Mouse (Mus musculus): ENCODE results near the gene Faf2. TPM values are rescaled to one million over a fixed set of nuclear protein-coding genes. Genes with fewer than 3 reads are reported as not detected.
"Not testable (repeated sequence)": the region's sequence is repeated elsewhere in the genome, so short reads cannot be mapped to it uniquely, and the experiment has no call there.

Faf2 gene
- polyA plus RNA-seq, 1 experiment from 2014 or later, result 28.5 TPM

- Histone ChIP-seq H3K36me3 (replicated peaks) (peaks cover 21% of the 10 kb centered on the region), H3K9ac (no peak overlapping the region), H3K9me3 (replicated peaks) (no peaks in the 10 kb centered on the region), H3K4me3 (replicated peaks) (no peak overlapping the region; the same call in 1 of the 2 replicates), H3K27me3 (no peaks in the 10 kb centered on the region), H3K4me2 (peak overlapping the region; percentile 96), H3K4me1 (replicated peaks) (peaks cover 55% of the 10 kb centered on the region), H3K27ac (replicated peaks) (peak overlapping the region; percentile 76)
- ATAC-seq (ENCODE audit: insufficient read depth), result peak; percentile 75
- 31% methylated on average over 3 of the region's 3 CpGs for WGBS (ENCODE audit: insufficient replicate concordance)
Observed at GRCm38 (mm10) chr13:54608002-54608401, 13.6 kb upstream of the Faf2 start.

GRCm38 (mm10) chr13:54608666-54609065, 12.9 kb upstream of the Faf2 start:
- peaks cover 21% of the 10 kb centered on the region for H3K36me3 ChIP-seq (replicated peaks)
- no peaks in the 10 kb centered on the region for H3K9me3 ChIP-seq (replicated peaks)
- peaks cover 55% of the 10 kb centered on the region for H3K4me1 ChIP-seq (replicated peaks)
- peak overlapping the region; percentile 88 for H3K4me3 ChIP-seq (replicated peaks)
- peak overlapping the region; percentile 96 for H3K4me2 ChIP-seq
- 72% methylated on average over 8 of the region's 8 CpGs for WGBS (ENCODE audit: insufficient replicate concordance)
- peak overlapping the region; percentile 76 for H3K27ac ChIP-seq (replicated peaks)
- peak overlapping the region; percentile 33; the same call in 1 of the 2 replicates for H3K9ac ChIP-seq
- no peak for ATAC-seq (ENCODE audit: insufficient read depth)
- H3K27me3 ChIP-seq, result no peaks in the 10 kb centered on the region

- H3K4me1 ChIP-seq (replicated peaks), result peaks cover 55% of the 10 kb centered on the region
- H3K27ac ChIP-seq (replicated peaks), result peak overlapping the region; percentile 76
- no peaks in the 10 kb centered on the region for H3K9me3 ChIP-seq (replicated peaks)
- peak overlapping the region; percentile 88 for H3K4me3 ChIP-seq (replicated peaks)
- H3K4me2 ChIP-seq, result peak overlapping the region; percentile 96
- WGBS (ENCODE audit: insufficient replicate concordance), result 24% methylated on average over 1 of the region's 1 CpGs
- H3K9ac ChIP-seq, result peak overlapping the region; percentile 33; the same call in 1 of the 2 replicates
- no peak for ATAC-seq (ENCODE audit: insufficient read depth)
- H3K27me3 ChIP-seq, result no peaks in the 10 kb centered on the region
- peaks cover 16% of the 10 kb centered on the region for H3K36me3 ChIP-seq (replicated peaks)
Observed at GRCm38 (mm10) chr13:54609301-54609700, 12.3 kb upstream of the Faf2 start.

- Histone ChIP-seq H3K4me3 (replicated peaks) (peak overlapping the region; percentile 88), H3K27ac (replicated peaks) (peak overlapping the region; percentile 82), H3K9ac (peak overlapping the region; percentile 90), H3K4me2 (peak overlapping the region; percentile 96), H3K36me3 (replicated peaks) (peaks cover 6% of the 10 kb centered on the region), H3K4me1 (replicated peaks) (peaks cover 55% of the 10 kb centered on the region), H3K27me3 (no peaks in the 10 kb centered on the region), H3K9me3 (replicated peaks) (no peaks in the 10 kb centered on the region)
- WGBS (ENCODE audit: insufficient replicate concordance), result 17% methylated on average over 13 of the region's 13 CpGs
- no peak for ATAC-seq (ENCODE audit: insufficient read depth)
Observed at GRCm38 (mm10) chr13:54610613-54610971, 11.0 kb upstream of the Faf2 start.

GRCm38 (mm10) chr13:54610972-54611754, 10.4 kb upstream of the Faf2 start, which contains the start of gene Cltb:
Gene Cltb (minus strand): TSS chr13:54611344.
- peak; percentile 73 for ATAC-seq (ENCODE audit: insufficient read depth)
- peaks cover under 1% of the 10 kb centered on the region for H3K36me3 ChIP-seq (replicated peaks)
- H3K9ac ChIP-seq, result peak within 1 kb of the TSS; percentile 90
- peaks cover 55% of the 10 kb centered on the region for H3K4me1 ChIP-seq (replicated peaks)
- peak within 1 kb of the TSS; percentile 96 for H3K4me2 ChIP-seq
- no peaks in the 10 kb centered on the region for H3K27me3 ChIP-seq
- H3K27ac ChIP-seq (replicated peaks), result peak within 1 kb of the TSS; percentile 82
- H3K4me3 ChIP-seq (replicated peaks), result peak within 1 kb of the TSS; percentile 88
- no peaks in the 10 kb centered on the region for H3K9me3 ChIP-seq (replicated peaks)
- under 1% methylated on average over 66 of the region's 66 CpGs for WGBS (ENCODE audit: insufficient replicate concordance)

- WGBS (ENCODE audit: insufficient replicate concordance), result 61% methylated on average over 8 of the region's 8 CpGs
- not testable (repeated sequence) for H3K27ac ChIP-seq (replicated peaks); ATAC-seq (ENCODE audit: insufficient read depth); H3K9me3 ChIP-seq (replicated peaks); H3K9ac ChIP-seq; H3K4me3 ChIP-seq (replicated peaks); H3K36me3 ChIP-seq (replicated peaks); H3K27me3 ChIP-seq; H3K4me2 ChIP-seq
- peaks cover 39% of the 10 kb centered on the region for H3K4me1 ChIP-seq (replicated peaks)
Observed at GRCm38 (mm10) chr13:54613141-54613540, 8.4 kb upstream of the Faf2 start.

GRCm38 (mm10) chr13:54616307-54616706, 5.3 kb upstream of the Faf2 start:
- no peaks in the 10 kb centered on the region for H3K9me3 ChIP-seq (replicated peaks)
- no peak overlapping the region for H3K27ac ChIP-seq (replicated peaks)
- H3K27me3 ChIP-seq, result peaks cover 3% of the 10 kb centered on the region; the same call in 1 of the 2 replicates
- no peaks in the 10 kb centered on the region for H3K36me3 ChIP-seq (replicated peaks)
- no peak overlapping the region for H3K9ac ChIP-seq
- no peak for ATAC-seq (ENCODE audit: insufficient read depth)
- WGBS (ENCODE audit: insufficient replicate concordance), result 68% methylated on average over 8 of the region's 8 CpGs
- no peak overlapping the region for H3K4me2 ChIP-seq
- peaks cover 13% of the 10 kb centered on the region for H3K4me1 ChIP-seq (replicated peaks)
- H3K4me3 ChIP-seq (replicated peaks), result no peak overlapping the region

GRCm38 (mm10) chr13:54616998-54617397, 4.6 kb upstream of the Faf2 start:
- peaks cover 3% of the 10 kb centered on the region; the same call in 1 of the 2 replicates for H3K27me3 ChIP-seq
- H3K36me3 ChIP-seq (replicated peaks), result no peaks in the 10 kb centered on the region
- H3K4me1 ChIP-seq (replicated peaks), result peaks cover 8% of the 10 kb centered on the region
- H3K27ac ChIP-seq (replicated peaks), result no peak overlapping the region
- WGBS (ENCODE audit: insufficient replicate concordance), result 60% methylated on average over 6 of the region's 6 CpGs
- ATAC-seq (ENCODE audit: insufficient read depth), result no peak
- no peak overlapping the region for H3K4me3 ChIP-seq (replicated peaks)
- no peak overlapping the region for H3K9ac ChIP-seq
- H3K4me2 ChIP-seq, result no peak overlapping the region
- no peaks in the 10 kb centered on the region for H3K9me3 ChIP-seq (replicated peaks)

GRCm38 (mm10) chr13:54621960-54622521, 457 bp downstream of the Faf2 start:
- Histone ChIP-seq H3K36me3 (replicated peaks) (0 out of 2 replicates have a peak, but pooled peaks cover 4% of the 10 kb centered on the region), H3K4me3 (replicated peaks) (peak overlapping the region; percentile 89), H3K9ac (peak overlapping the region; percentile 88), H3K27ac (replicated peaks) (peak overlapping the region; percentile 83), H3K9me3 (replicated peaks) (no peaks in the 10 kb centered on the region), H3K4me1 (replicated peaks) (peaks cover 38% of the 10 kb centered on the region), H3K27me3 (peaks cover 3% of the 10 kb centered on the region; the same call in 1 of the 2 replicates), H3K4me2 (peak overlapping the region; percentile 88)
- ATAC-seq (ENCODE audit: insufficient read depth), result peak; percentile 56
- WGBS (ENCODE audit: insufficient replicate concordance), result 1% methylated on average over 27 of the region's 27 CpGs

GRCm38 (mm10) chr13:54629128-54629527, 7.5 kb downstream of the Faf2 start:
- Histone ChIP-seq H3K27ac (replicated peaks) (peak overlapping the region; percentile 26), H3K9ac (no peak overlapping the region; the same call in 1 of the 2 replicates), H3K4me2 (no peak overlapping the region), H3K27me3 (no peaks in the 10 kb centered on the region), H3K4me1 (replicated peaks) (peaks cover 22% of the 10 kb centered on the region), H3K4me3 (replicated peaks) (no peak overlapping the region), H3K36me3 (replicated peaks) (peaks cover 10% of the 10 kb centered on the region; the same call in 1 of the 2 replicates), H3K9me3 (replicated peaks) (no peaks in the 10 kb centered on the region)
- 64% methylated on average over 4 of the region's 4 CpGs for WGBS (ENCODE audit: insufficient replicate concordance)
- peak; percentile 51; the same call in 1 of the 2 replicates for ATAC-seq (ENCODE audit: insufficient read depth)

GRCm38 (mm10) chr13:54632731-54633277, 11.2 kb downstream of the Faf2 start:
- Histone ChIP-seq H3K4me2 (no peak overlapping the region), H3K36me3 (replicated peaks) (peaks cover 19% of the 10 kb centered on the region), H3K4me1 (replicated peaks) (peaks cover 7% of the 10 kb centered on the region), H3K27me3 (no peaks in the 10 kb centered on the region), H3K9me3 (replicated peaks) (no peaks in the 10 kb centered on the region), H3K27ac (replicated peaks) (0 out of 2 replicates have a peak overlapping the region, but pooled peaks have one; percentile 43), H3K9ac (no peak overlapping the region), H3K4me3 (replicated peaks) (no peak overlapping the region)
- ATAC-seq (ENCODE audit: insufficient read depth), result no peak
- WGBS (ENCODE audit: insufficient replicate concordance), result 70% methylated on average over 3 of the region's 3 CpGs
